Mouse (Mus musculus): ENCODE results near the gene Hist1h3h. TPM values are rescaled to one million over a fixed set of nuclear protein-coding genes. Genes with fewer than 3 reads are reported as not detected.
"Not testable (repeated sequence)": the region's sequence is repeated elsewhere in the genome, so short reads cannot be mapped to it uniquely, and the experiment has no call there.

The Hist1h3h gene
- 100 to 1,000 TPM; 108 to 117 TPM for total RNA-seq (2021)
- long read RNA-seq, experiment 1 = 0 reads
- long read RNA-seq, experiment 2 = 0 reads

GRCm38 (mm10) chr13:21717397-21718357 is at the start of gene Hist1h3h:
Hist1h3h (plus strand) TSS chr13:21717659.
- intact Hi-C loops (cut with DNase I; ENCODE audit: low total_unique reads) = not testable (repeated sequence)
- peak; percentile 38 for DNase-seq

GRCm38 (mm10) chr13:21677305-21677704 is 40.2 kb upstream of the Hist1h3h start, which contains the start of gene Olfr1360:
Olfr1360 (minus strand) TSS chr13:21677405.
- no peak for DNase-seq
- intact Hi-C loops (cut with DNase I; ENCODE audit: low total_unique reads) = no loop called here

DNA sequence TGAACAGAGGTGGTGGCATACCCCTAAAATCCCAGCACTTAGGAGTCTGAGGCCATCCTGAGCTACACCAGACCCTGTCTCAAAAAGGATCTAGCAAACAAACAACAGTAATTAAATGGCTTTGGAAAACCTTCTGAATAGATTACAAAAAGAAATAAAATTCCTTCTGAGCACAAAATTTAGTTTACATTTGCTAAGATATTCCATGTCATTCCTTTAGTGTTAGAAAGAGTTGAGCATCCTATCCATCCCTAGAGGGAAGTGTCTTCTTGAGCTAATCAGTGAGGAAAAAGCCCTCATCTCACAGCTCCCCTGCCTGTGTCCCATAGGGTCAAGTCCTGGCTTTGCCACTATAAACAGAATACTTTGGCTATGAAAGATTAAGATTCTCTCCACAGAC is 19.6 kb upstream of the Hist1h3h start, which contains the start of gene Olfr1359:
Gene Olfr1359 (plus strand): TSS at position 301 of the 400 bp plus-strand sequence.
- intact Hi-C loops (cut with DNase I; ENCODE audit: low total_unique reads) = no loop called here
- DNase-seq = no peak

DNA sequence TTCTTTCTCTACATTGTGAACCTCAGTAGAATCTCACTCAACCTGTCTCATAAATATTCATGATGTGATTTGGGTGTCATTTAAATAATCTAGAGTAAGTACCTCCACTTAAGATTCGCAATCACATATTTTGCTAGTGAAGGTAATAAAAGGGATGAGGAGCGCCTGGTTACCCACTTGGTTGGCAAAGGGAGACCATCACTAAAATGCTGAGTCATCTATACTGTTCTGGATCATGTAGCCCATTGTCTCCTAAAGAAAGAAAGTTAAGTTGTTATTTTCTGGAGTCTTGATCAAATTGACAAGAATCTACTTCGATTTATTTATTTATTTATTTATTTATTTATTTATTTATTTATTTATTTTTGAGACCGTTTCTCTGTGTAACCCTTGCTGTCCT is 10.8 kb upstream of the Hist1h3h start:
- intact Hi-C loops (cut with DNase I; ENCODE audit: low total_unique reads) = no loop called here

DNA sequence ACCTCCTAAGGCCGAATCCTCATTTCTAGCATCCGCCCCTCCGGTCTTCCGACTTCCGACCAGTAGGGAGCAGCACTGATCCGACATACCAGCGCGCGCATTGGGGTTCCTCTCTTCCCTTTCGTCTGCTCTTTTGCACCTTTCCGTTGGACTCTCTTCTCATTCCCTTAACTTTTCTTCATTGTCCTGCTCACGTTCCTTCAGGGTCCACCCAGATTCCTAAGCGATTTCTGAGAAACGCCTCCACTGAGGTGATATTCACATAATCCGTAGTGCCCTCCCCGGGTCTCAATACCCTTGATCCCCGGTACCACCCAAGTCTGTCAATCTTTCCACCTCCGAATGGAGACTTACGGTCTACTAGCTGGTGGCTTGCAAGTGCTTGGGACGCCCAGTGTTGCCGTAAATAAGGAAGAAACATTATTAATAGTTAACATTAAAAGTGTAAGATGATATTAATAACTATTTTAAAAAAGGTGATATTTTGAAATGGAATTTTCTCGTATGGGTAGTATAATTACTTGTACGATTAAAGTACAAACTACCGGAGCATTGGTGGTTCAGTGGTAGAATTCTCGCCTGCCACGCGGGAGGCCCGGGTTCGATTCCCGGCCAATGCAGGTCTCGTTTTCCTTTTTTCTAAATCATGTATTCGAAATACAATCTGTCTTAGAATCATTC is 7.3 kb upstream of the Hist1h3h start:
- intact Hi-C loops (cut with DNase I; ENCODE audit: low total_unique reads) = no loop called here
- DNase-seq = peak; percentile 85

More for the DNA sequence above, 10.8 kb upstream of the Hist1h3h start:
- DNase-seq = no peak

- intact Hi-C loops (cut with DNase I; ENCODE audit: low total_unique reads) = no loop called here
- DNase-seq = peak; percentile 35
Measured at GRCm38 (mm10) chr13:21710821-21711525, 6.5 kb upstream of the Hist1h3h start.

GRCm38 (mm10) chr13:21711698-21712097 is 5.8 kb upstream of the Hist1h3h start:
- intact Hi-C loops (cut with DNase I; ENCODE audit: low total_unique reads) = no loop called here

GRCm38 (mm10) chr13:21714725-21715124 is 2.7 kb upstream of the Hist1h3h start:
- DNase-seq = peak; percentile 21
- intact Hi-C loops (cut with DNase I; ENCODE audit: low total_unique reads) = no loop called here

More at GRCm38 (mm10) chr13:21711698-21712097, 5.8 kb upstream of the Hist1h3h start:
- DNase-seq = no peak

DNA sequence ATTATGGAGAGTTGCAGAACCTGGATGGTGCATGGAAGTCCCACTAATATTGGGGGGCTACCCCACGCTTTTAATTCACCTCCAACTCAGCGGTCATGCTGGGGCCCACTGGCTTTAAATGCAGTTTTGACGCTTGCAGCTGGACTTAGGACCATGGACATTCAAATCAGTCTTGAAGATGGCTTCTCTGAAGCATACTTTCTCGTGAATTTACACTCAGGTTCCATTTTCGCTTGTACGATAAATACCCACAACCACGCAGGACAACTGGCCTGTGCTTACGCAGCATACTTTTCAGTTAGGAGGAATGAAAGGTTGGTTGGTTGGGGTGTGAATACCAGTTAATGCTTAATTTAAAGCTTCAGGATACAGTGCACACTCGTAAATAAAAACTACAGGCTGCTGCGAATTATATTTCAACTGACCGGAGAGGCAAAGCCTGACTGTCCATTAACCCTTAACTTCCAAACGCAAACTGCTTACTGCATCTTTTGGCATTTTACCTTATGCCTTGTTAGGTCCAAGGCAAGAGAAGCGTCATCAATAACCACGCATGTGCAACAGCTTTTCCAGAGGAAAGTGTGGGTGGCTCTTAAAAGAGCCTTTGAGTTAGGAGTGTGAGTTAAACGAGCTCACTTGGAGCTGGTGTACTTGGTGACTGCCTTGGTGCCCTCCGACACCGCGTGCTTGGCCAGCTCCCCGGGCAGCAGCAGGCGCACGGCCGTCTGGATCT is 2.2 kb upstream of the Hist1h3h start:
- intact Hi-C loops (cut with DNase I; ENCODE audit: low total_unique reads) = no loop called here
- DNase-seq = no peak

DNA sequence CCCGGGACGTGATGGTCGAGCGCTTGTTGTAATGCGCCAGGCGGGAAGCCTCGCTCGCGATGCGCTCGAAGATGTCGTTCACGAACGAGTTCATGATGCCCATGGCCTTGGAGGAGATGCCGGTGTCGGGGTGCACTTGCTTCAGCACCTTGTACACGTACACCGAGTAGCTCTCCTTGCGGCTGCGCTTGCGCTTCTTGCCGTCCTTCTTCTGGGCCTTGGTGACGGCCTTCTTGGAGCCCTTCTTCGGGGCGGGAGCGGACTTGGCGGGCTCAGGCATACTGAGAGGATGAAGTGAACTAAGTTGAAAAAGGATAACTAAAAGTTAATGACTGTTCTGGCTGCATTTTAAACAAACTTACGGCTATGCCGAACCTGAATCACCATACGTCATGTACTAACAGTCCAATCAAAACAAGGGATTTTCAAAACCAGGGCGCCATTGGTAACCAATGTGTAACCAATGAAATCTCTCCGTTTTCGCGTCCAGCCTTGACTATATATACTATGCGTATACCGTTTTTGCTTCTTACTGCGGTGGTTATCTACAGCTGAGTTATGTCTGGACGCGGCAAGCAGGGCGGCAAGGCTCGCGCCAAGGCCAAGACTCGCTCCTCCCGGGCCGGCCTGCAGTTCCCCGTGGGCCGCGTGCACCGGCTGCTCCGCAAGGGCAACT is 1.5 kb upstream of the Hist1h3h start, which contains the start of the genes Hist1h2bl and Hist1h2ai:
Gene Hist1h2bl (minus strand): TSS at position 280 of the 676 bp plus-strand sequence.
Gene Hist1h2ai (plus strand): TSS at position 559 of the 676 bp plus-strand sequence.
- intact Hi-C loops (cut with DNase I; ENCODE audit: low total_unique reads) = not testable (repeated sequence)
- peak; percentile 46 for DNase-seq

DNA sequence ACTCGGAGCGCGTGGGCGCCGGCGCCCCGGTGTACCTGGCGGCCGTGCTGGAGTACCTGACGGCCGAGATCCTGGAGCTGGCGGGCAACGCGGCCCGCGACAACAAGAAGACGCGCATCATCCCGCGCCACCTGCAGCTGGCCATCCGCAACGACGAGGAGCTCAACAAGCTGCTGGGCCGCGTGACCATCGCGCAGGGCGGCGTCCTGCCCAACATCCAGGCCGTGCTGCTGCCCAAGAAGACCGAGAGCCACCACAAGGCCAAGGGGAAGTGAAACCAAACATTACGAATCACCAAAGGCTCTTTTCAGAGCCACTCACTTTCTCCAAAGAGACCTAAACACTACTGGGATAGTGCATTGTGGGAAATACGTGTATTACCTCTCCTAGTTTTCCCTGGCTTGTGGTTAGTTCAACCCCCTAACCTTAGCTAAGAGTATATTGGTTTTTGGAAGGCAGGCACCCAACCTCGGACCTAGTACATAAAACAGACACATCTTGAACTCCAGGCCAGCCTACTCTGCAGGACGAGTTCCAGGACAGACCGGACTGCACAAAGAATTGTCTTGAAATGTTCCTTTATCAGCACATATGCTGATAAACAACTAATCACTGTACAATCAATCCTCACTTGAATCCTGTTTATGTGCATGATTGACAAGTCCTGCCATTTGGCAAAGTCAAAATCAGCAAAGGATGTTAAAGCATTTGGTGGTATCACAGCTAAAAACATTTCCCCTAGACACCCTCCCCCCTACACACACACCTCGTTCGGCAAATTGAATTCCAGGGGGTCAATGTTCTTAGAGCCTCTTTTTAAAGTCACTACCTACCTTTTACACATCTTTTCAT is 693 bp upstream of the Hist1h3h start:
- intact Hi-C loops (cut with DNase I; ENCODE audit: low total_unique reads); DNase-seq: not testable (repeated sequence)

DNA sequence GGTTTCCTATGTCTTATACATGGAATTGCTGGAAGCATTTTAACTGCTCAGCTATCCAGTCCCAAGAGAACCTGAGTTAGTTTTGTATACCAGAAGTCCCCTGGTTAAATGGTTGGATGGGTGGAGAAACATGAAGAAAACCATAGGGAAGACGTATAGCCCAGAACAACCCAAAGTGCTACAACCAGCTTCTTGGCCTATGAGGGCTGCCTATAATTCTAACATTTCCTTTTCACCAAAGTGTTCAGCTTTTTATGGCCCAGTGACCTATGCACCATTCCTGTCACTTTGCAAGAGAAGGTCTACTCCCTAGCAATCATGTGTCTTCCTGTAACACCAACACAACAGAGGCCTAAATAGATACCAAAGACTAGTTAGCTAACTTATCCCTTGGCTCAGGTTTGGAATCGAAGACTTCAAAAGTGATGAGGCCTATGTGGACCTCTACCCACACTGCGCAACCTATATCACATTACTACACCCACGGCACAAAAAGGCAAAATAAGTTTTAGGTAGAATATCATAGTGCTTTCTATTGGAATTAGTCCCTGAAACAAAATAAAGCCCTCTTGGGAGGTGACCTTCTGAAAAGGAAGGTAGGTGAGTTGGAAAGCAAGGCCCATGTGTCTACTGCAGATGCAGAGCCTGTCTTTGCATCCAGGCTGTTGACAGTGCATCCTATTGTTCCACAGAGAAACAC is 1.1 kb downstream of the Hist1h3h start:
- intact Hi-C loops (cut with DNase I; ENCODE audit: low total_unique reads) = no loop called here
- no peak for DNase-seq

GRCm38 (mm10) chr13:21721107-21721756 is 3.8 kb downstream of the Hist1h3h start:
- DNase-seq; intact Hi-C loops (cut with DNase I; ENCODE audit: low total_unique reads): not testable (repeated sequence)

- peak; percentile 21 for DNase-seq
Measured at GRCm38 (mm10) chr13:21721757-21722372, 4.4 kb downstream of the Hist1h3h start, which contains the start of gene Hist1h2bm. Hist1h2bm (plus strand) TSS chr13:21722044.

DNA sequence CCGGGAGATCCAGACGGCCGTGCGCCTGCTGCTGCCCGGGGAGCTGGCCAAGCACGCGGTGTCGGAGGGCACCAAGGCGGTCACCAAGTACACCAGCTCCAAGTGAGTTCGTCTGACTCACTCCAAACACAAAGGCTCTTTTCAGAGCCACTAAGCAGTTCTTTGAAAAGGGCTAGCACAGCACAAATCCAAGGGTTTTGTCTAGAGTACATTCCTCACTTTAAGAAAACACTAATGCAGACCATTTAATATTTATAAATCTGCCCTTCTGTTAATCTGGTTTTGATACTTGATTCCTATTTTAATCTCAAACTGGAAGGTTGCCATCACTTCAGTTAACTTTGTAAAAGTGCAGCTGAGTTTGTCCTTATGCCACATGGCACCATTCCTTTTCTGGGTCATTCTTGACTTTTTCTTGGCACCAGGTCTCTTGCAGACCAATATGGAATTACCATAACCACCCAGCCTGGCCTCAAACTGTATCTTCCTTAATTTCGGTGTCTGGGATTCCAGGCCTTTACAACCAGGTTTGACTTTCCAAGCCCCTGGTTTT is 5.0 kb downstream of the Hist1h3h start:
- intact Hi-C loops (cut with DNase I; ENCODE audit: low total_unique reads) = no loop called here
- DNase-seq = no peak

More at GRCm38 (mm10) chr13:21721757-21722372, 4.4 kb downstream of the Hist1h3h start, which contains the start of gene Hist1h2bm:
- intact Hi-C loops (cut with DNase I; ENCODE audit: low total_unique reads) = not testable (repeated sequence)

Measured in gastrocnemius, postnatal 14 days (tissue).